Mouse (Mus musculus) midbrain, embryonic 13.5 days (tissue): ENCODE results near the gene Pnp. TPM values are rescaled to one million over a fixed set of nuclear protein-coding genes. Genes with fewer than 3 reads are reported as not detected.
"Not testable (repeated sequence)": the region's sequence is repeated elsewhere in the genome, so short reads cannot be mapped to it uniquely, and the experiment has no call there.

Experiments
- ATAC-seq: fragments of 200-750 bp; cut with Nextera tagmentation; 2 replicates; pipeline ENCODE4 v1.8.0; 2017; ENCODE audit warnings: mild to moderate bottlenecking, moderate TSS enrichment, moderate library complexity
- H3K27ac ChIP-seq: fragments of 300-500 bp; sonication (generic); 2 replicates; pipeline ENCODE4 v1.5.1; 2015; ENCODE audit warnings: inconsistent platforms, mild to moderate bottlenecking, moderate library complexity
- H3K27me3 ChIP-seq: fragments of 300-500 bp; sonication (generic); 2 replicates; pipeline ENCODE4 v1.6.1; 2015; ENCODE audit warnings: mild to moderate bottlenecking, inconsistent platforms
- H3K36me3 ChIP-seq: fragments of 300-500 bp; sonication (generic); 2 replicates; pipeline ENCODE4 v1.6.1; 2015; ENCODE audit warnings: mild to moderate bottlenecking, inconsistent platforms
- H3K4me1 ChIP-seq: fragments of 300-500 bp; sonication (generic); replicated peaks from 2 replicates; pipeline ENCODE4 v1.6.1; 2015; ENCODE audit warnings: inconsistent platforms
- H3K4me2 ChIP-seq: fragments of 300-500 bp; sonication (generic); replicated peaks from 2 replicates; pipeline ENCODE4 v1.6.1; 2015; ENCODE audit warnings: moderate library complexity, mild to moderate bottlenecking, inconsistent platforms
- H3K4me3 ChIP-seq: fragments of 300-500 bp; sonication (generic); replicated peaks from 2 replicates; pipeline ENCODE4 v1.5.1; 2015; ENCODE audit warnings: mild to moderate bottlenecking, inconsistent platforms
- H3K9ac ChIP-seq: fragments of 300-500 bp; sonication (generic); replicated peaks from 2 replicates; pipeline ENCODE4 v1.6.1; 2015; ENCODE audit warnings: mild to moderate bottlenecking, inconsistent platforms
- H3K9me3 ChIP-seq: fragments of 300-500 bp; sonication (generic); 2 replicates; pipeline ENCODE4 v1.6.1; 2016; ENCODE audit warnings: mild to moderate bottlenecking, inconsistent platforms
- WGBS: fragments of 180-500 bp; shearing (Covaris S2); methylation state at CpG from one replicate; pipeline ENCODE4 v1.1.7; 2015; 5-methylcytosine and 5-hydroxymethylcytosine counted together
- polyA plus RNA-seq: library from polyadenylated mRNA; unstranded; fragments of >200 nt; fragmentation: Nextera tagmentation; extraction: Ambion mirVana; gene quantifications from 2 replicates; pipeline ENCODE4 v1.2.1, GENCODE M21; 2015

The Pnp gene
- polyA plus RNA-seq, 1 experiment from 2014 or later: 29.1 TPM

DNA sequence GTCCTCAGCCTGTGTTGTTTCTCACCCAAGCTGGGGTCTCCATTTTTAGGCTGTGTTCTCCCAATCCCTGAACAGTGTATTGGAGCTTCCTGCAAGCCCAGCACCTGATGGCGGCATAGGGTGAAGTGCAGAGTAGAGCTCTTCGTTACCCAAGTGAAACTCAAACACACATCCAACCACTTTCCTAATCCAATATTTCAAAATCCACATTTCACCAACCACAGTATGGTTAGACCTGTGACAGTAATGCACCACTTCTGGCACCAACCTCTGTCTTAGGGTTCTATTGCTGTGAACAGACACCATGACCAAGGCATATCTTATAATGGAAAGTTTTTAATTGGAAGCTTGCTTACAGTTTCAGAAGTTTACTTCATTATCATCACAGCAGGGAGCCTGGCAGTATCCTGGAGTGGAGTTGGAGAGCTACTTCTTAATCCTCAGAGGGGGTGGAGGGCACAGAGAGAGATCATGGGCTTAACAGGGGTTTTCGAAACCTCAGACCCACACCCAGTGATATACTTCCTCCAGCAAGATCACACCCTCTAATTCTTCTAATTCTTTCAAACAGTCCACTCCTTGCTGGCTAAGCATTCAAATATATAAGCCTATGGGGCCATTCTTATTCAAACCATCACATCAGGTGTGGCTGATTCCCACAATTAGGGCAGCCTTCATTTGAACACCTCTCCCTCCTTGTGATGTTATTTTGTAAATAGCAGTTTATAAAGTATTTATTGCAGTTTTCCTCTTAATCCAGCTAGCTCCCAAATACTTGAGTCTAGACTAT is 7.4 kb downstream of the Pnp start:
- Histone ChIP-seq H3K27me3 (no peaks in the 10 kb centered on the region), H3K27ac (no peak overlapping the region), H3K4me1 (no peaks in the 10 kb centered on the region), H3K4me2 (no peak overlapping the region), H3K9ac (no peak overlapping the region), H3K4me3 (no peak overlapping the region), H3K36me3 (no peaks in the 10 kb centered on the region), H3K9me3 (no peaks in the 10 kb centered on the region)
- ATAC-seq: no peak
- WGBS: 87% methylated on average over 3 of the region's 3 CpGs

- no peak overlapping the region for H3K9ac ChIP-seq
- no peak overlapping the region for H3K4me2 ChIP-seq
- H3K27ac ChIP-seq: no peak overlapping the region
- no peaks in the 10 kb centered on the region for H3K27me3 ChIP-seq
- WGBS: 46% methylated on average over 2 of the region's 2 CpGs
- no peaks in the 10 kb centered on the region for H3K36me3 ChIP-seq
- peaks cover 3% of the 10 kb centered on the region; the same call in 1 of the 2 replicates for H3K4me1 ChIP-seq
- no peak overlapping the region for H3K4me3 ChIP-seq
- no peak for ATAC-seq
- no peaks in the 10 kb centered on the region for H3K9me3 ChIP-seq
Observed at GRCm38 (mm10) chr14:50938940-50939339, 8.1 kb downstream of the Pnp start.

GRCm38 (mm10) chr14:50943932-50944667 is 13.2 kb downstream of the Pnp start, which contains the start of gene Gm49342:
Gene Gm49342 (plus strand): TSS chr14:50944517.
- peak within 1 kb of the TSS; percentile 56 for H3K4me2 ChIP-seq
- H3K4me3 ChIP-seq: peak within 1 kb of the TSS; percentile 48
- 17% methylated on average over 31 of the region's 31 CpGs for WGBS
- peak within 1 kb of the TSS; percentile 81 for H3K27ac ChIP-seq
- H3K4me1 ChIP-seq: peaks cover 12% of the 10 kb centered on the region
- H3K9ac ChIP-seq: peak within 1 kb of the TSS; percentile 56
- peak; percentile 99 for ATAC-seq
- no peaks in the 10 kb centered on the region for H3K36me3 ChIP-seq
- H3K9me3 ChIP-seq: no peaks in the 10 kb centered on the region
- no peaks in the 10 kb centered on the region for H3K27me3 ChIP-seq

- peaks cover 12% of the 10 kb centered on the region for H3K4me1 ChIP-seq
- H3K9ac ChIP-seq: peak overlapping the region; percentile 56
- H3K27ac ChIP-seq: peak overlapping the region; percentile 81
- H3K4me3 ChIP-seq: peak overlapping the region; percentile 48
- H3K27me3 ChIP-seq, H3K36me3 ChIP-seq, H3K9me3 ChIP-seq: not testable (repeated sequence)
- peak overlapping the region; percentile 56 for H3K4me2 ChIP-seq
- under 1% methylated on average over 15 of the region's 15 CpGs for WGBS
- peak; percentile 97 for ATAC-seq
Observed at GRCm38 (mm10) chr14:50944668-50945033, 13.8 kb downstream of the Pnp start.

GRCm38 (mm10) chr14:50945081-50945480 is 14.2 kb downstream of the Pnp start:
- H3K27ac ChIP-seq: peak overlapping the region; percentile 81
- H3K27me3 ChIP-seq, H3K9me3 ChIP-seq, H3K36me3 ChIP-seq: not testable (repeated sequence)
- H3K4me2 ChIP-seq: peak overlapping the region; percentile 56
- ATAC-seq: 0 out of 2 replicates have a peak, but pooled peaks have one; percentile 20
- peaks cover 12% of the 10 kb centered on the region for H3K4me1 ChIP-seq
- H3K9ac ChIP-seq: peak overlapping the region; percentile 56
- H3K4me3 ChIP-seq: peak overlapping the region; percentile 48
- WGBS: 8% methylated on average over 6 of the region's 6 CpGs

DNA sequence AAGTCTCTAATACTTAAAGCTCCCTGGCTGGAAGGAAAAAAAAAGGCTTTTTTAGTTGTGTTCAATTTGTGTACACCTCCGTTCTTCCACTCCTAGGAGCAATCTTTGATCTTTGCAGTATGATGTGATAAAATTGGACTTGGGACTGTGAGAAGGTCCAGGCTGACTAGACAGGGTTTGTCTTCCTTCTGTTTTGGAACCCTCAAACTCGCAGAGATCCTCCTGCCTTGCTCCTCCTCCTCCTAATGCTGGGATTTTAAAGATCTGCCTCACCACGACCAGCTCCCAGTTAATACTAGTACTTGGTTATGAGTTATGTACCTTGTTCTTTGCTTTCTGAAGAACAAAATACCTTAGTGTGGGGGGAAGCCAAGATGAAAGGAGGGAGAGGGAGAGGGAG is 14.6 kb downstream of the Pnp start:
- Histone ChIP-seq H3K4me1 (peaks cover 12% of the 10 kb centered on the region), H3K4me2 (peak overlapping the region; percentile 56), H3K9ac (peak overlapping the region; percentile 56), H3K4me3 (peak overlapping the region; percentile 48)
- 25% methylated on average over 3 of the region's 3 CpGs for WGBS
- not testable (repeated sequence) for H3K9me3 ChIP-seq, H3K27ac ChIP-seq, H3K36me3 ChIP-seq, H3K27me3 ChIP-seq, ATAC-seq

GRCm38 (mm10) chr14:50955487-50955886 is 24.6 kb downstream of the Pnp start:
- Histone ChIP-seq H3K4me3 (no peak overlapping the region), H3K27me3 (no peaks in the 10 kb centered on the region), H3K9me3 (no peaks in the 10 kb centered on the region), H3K27ac (no peak overlapping the region), H3K9ac (no peak overlapping the region), H3K4me2 (no peak overlapping the region), H3K4me1 (no peaks in the 10 kb centered on the region), H3K36me3 (peaks cover 9% of the 10 kb centered on the region)
- no peak for ATAC-seq
- 94% methylated on average over 10 of the region's 10 CpGs for WGBS

- H3K27me3 ChIP-seq, H3K9me3 ChIP-seq, H3K36me3 ChIP-seq, H3K9ac ChIP-seq, H3K27ac ChIP-seq, H3K4me3 ChIP-seq, H3K4me1 ChIP-seq: not testable (repeated sequence)
- WGBS: 9% methylated on average over 19 of the region's 19 CpGs
- peak; percentile 94 for ATAC-seq
- peak within 1 kb of the TSS; percentile 25 for H3K4me2 ChIP-seq
Observed at GRCm38 (mm10) chr14:50955942-50956508, 25.1 kb downstream of the Pnp start, which contains the start of gene Pnp2. Gene Pnp2 (plus strand): TSS chr14:50955992.

- WGBS: 78% methylated on average over 6 of the region's 6 CpGs
- not testable (repeated sequence) for H3K4me3 ChIP-seq, H3K36me3 ChIP-seq, H3K27ac ChIP-seq, H3K4me2 ChIP-seq, ATAC-seq, H3K9me3 ChIP-seq, H3K9ac ChIP-seq, H3K4me1 ChIP-seq, H3K27me3 ChIP-seq
Observed at GRCm38 (mm10) chr14:50956724-50957123, 25.8 kb downstream of the Pnp start.

DNA sequence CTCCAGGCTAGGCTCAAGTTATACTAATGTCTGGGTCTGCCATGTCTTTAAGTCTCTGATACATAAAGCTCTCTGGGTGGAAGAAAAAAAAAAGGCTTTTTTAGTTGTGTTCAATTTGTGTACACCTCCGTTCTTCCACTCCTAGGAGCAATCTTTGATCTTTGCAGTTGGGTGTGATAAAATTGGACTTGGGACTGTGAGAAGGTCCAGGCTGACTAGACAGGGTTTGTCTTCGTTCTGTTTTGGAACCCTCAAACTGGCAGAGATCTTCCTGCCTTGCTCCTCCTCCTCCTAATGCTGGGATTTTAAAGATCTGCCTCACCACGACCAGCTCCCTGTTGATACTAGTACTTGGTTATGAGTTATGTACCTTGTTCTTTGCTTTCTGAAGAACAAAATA is 26.3 kb downstream of the Pnp start:
- not testable (repeated sequence) for H3K4me1 ChIP-seq, H3K36me3 ChIP-seq, H3K4me2 ChIP-seq, H3K9ac ChIP-seq, H3K9me3 ChIP-seq, ATAC-seq, H3K4me3 ChIP-seq, H3K27me3 ChIP-seq, H3K27ac ChIP-seq
- WGBS: 74% methylated on average over 3 of the region's 3 CpGs

- not testable (repeated sequence) for H3K4me2 ChIP-seq, H3K36me3 ChIP-seq, H3K27me3 ChIP-seq, ATAC-seq, H3K27ac ChIP-seq, H3K4me1 ChIP-seq, H3K9ac ChIP-seq, H3K4me3 ChIP-seq, H3K9me3 ChIP-seq
- 88% methylated on average over 5 of the region's 5 CpGs for WGBS
Observed at GRCm38 (mm10) chr14:50958289-50958995, 27.6 kb downstream of the Pnp start.
